Mouse (Mus musculus): ENCODE data around the gene 9930111J21Rik1. TPM values are rescaled to one million over a fixed set of nuclear protein-coding genes. Genes with fewer than 3 reads are reported as not detected.
"Not testable (repeated sequence)": the region's sequence is repeated elsewhere in the genome, so short reads cannot be mapped to it uniquely, and the experiment has no call there.

Gene 9930111J21Rik1
- total RNA-seq (2021), result 1 to 10 TPM; 4.2 to 4.8 TPM
- long read RNA-seq, experiment 1, partial matches to known transcripts, result 0 of 1 reads
- long read RNA-seq, experiment 1, other reads (novel, unspliced or antisense), result 1 of 1 reads
- long read RNA-seq, experiment 2, result 0 reads

- not testable (repeated sequence) for DNase-seq
Observed at GRCm38 (mm10) chr11:48979251-48979650, at the start of gene 9930111J21Rik1. TSS of gene 9930111J21Rik1 (minus strand) at chr11:48979398.

GRCm38 (mm10) chr11:49012074-49012473 is 32.9 kb upstream of the 9930111J21Rik1 start:
- not testable (repeated sequence) for DNase-seq

DNA sequence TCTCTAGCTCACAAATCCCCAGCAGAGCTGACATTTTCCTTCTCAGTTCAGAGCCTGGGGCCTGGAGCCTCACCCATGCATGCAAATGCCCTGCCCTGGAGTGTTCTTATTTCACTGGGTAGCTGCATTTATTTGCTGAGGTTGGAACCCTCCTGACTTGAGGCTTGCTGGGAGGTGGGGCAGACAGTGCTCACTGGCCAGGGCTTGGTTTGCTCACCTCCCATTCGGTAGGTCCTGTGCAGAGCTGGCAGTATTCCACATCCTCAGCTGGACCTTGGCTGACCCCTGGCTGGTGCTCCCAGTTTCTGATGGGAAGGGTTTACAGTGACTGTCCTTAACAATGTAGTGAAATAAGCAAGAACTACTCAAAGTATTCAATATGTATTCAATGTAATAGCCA is 27.6 kb upstream of the 9930111J21Rik1 start:
- not testable (repeated sequence) for DNase-seq

DNA sequence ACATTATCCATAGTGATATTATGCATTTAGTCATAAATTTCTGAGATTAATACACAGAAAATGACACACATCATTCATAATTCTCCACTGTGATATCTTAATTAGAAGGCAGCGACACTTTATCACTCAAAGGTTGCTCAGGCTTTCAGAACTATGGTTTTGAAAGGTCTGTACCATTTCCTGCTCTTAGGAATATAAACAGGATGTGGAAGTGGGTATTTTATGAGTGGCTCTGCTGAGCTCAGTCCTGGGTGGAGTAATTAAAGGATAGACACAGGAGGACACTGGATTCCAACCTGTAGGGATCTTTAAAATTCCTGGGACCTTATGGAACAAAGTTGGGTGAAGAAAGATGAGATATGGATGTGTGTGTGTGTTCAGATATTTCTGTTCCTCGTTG is 27.1 kb upstream of the 9930111J21Rik1 start:
- DNase-seq, result not testable (repeated sequence)

GRCm38 (mm10) chr11:49000411-49000810 is 21.2 kb upstream of the 9930111J21Rik1 start:
- not testable (repeated sequence) for DNase-seq

GRCm38 (mm10) chr11:48994018-48994417 is 14.8 kb upstream of the 9930111J21Rik1 start, which contains the start of gene Tgtp1:
TSS of gene Tgtp1 (minus strand) at chr11:48994172.
- peak in 1 of 2 experiments; percentile 16 for DNase-seq

DNA sequence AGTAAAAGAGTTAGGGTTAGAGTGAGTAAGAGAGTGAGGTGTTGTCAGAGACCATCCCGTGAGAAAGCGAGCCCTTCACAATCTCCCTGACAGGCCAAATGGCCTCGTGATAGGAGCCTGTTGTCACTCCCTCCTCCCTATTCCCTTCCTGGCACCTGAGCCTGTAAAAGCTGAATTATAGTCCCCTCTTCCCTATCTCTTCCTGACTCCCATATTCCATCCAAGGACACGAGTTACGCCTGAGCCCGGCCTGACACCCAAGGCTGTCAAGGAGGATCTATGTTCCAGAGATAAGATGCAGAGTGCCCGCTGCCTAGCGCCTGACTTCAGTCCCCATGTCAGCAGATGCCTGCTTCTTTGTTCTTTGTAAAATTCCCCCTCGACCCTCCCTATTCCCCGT is 14.1 kb upstream of the 9930111J21Rik1 start:
- not testable (repeated sequence) for DNase-seq

- peak; percentile 38 to 63 for DNase-seq
Observed at GRCm38 (mm10) chr11:48991740-48992520, 12.7 kb upstream of the 9930111J21Rik1 start, which contains the start of gene Gm12185. TSS of gene Gm12185 (minus strand) at chr11:48992226.

DNA sequence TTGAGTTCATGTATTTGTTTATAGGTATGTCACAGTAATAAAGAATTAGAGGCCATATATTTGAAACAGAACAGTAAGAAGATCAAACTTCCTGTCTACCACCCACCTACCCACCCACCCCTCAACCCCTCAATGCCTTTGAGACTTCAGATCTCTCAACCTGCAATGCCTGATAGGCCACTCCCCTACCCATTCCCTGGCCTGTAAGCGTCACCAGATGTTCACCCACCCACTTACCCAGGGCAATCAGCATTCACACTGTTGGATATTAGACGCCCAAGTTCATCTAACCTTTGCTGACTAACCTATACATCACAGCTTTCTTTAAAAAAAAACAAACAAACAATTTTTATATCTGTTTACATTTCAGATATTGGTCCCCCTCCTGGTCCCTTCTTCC is 10.8 kb upstream of the 9930111J21Rik1 start:
- DNase-seq, result not testable (repeated sequence)

GRCm38 (mm10) chr11:48988219-48988618 is 9.0 kb upstream of the 9930111J21Rik1 start:
- not testable (repeated sequence) for DNase-seq

DNA sequence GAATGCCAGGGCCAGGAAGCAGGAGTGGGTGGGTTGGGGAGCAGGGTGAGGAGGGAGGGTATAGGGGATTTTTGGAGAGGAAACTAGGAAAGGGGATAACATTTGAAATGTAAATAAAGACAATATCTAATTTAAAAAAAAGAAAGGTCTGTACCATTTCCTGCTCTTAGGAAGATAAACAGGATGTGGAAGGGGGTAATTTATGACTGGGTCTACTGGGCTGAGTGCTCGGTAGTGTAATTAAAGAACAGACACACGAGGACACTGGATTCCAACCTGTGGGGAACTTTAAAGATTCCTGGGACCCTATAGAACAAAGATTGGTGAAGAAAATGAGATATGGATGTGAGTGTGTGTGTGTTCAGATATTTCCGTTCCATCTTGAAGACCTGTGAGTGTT is 3.6 kb upstream of the 9930111J21Rik1 start:
- not testable (repeated sequence) for DNase-seq

- not testable (repeated sequence) for DNase-seq
Observed at GRCm38 (mm10) chr11:48980052-48980451, 854 bp upstream of the 9930111J21Rik1 start.

GRCm38 (mm10) chr11:48978240-48978939 is 808 bp downstream of the 9930111J21Rik1 start, which contains the start of gene Olfr56:
TSS of gene Olfr56 (plus strand) at chr11:48978889.
- DNase-seq, result not testable (repeated sequence)

DNA sequence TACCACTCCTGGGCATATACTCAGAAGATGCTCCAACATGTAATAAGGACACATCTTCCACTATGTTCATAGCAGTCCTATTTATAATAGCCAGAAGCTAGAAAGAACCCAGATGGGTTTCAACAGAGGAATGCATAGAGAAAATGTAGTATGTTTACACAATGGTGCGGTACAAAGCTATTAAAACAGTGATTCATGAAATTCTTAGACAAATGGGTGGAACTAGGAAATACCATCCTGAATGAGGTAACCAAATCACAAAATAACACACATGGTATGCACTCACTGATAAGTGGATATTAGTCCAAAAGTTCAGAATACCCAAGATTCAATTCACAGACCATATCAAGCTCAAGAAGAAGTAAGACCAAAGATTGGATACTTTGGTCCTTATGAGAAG is 4.5 kb downstream of the 9930111J21Rik1 start:
- DNase-seq, result not testable (repeated sequence)

- not testable (repeated sequence) for DNase-seq
Observed at GRCm38 (mm10) chr11:48946090-48946489, 33.1 kb downstream of the 9930111J21Rik1 start, which contains the start of gene Psme2b. TSS of gene Psme2b (minus strand) at chr11:48946190.

DNA sequence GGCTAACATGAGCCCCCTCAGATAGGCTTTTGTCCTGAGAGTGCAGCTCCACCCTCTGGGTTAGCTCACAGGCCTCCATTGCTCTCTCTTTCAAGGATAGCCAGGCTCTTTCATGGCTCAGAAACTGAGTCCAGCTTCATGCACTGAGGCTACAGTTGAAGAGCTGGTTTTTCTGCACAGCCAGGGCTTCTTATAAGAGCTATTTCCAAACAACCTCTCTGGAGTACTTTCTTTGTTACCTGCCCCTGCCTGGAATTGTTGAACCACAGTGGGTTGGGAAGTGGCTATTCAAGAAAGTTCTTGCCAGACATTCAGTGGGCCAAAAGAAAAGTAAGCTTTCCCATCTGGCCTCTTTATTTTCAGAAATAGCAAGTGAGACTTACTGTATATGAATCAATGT is 39.9 kb downstream of the 9930111J21Rik1 start:
- DNase-seq, result not testable (repeated sequence)

DNA sequence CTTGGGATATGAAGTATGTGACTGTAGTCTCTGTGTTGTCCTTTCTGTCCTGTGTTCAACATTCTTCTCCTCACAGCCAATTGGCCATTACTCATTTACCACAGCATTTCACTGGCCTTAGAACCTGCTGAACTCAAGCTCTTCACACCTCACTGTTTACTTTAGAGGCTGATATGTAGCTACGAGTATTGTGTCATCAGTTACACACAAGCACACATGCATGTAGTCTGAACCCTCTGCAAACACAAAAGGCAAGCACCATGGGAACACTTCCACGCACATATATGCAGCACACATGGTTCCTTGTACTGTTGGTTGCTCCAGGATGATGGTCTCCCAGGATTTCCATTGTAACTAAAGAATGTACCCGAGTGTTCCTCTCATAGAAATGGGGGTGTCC is 43.9 kb downstream of the 9930111J21Rik1 start:
- DNase-seq, result not testable (repeated sequence)

DNA sequence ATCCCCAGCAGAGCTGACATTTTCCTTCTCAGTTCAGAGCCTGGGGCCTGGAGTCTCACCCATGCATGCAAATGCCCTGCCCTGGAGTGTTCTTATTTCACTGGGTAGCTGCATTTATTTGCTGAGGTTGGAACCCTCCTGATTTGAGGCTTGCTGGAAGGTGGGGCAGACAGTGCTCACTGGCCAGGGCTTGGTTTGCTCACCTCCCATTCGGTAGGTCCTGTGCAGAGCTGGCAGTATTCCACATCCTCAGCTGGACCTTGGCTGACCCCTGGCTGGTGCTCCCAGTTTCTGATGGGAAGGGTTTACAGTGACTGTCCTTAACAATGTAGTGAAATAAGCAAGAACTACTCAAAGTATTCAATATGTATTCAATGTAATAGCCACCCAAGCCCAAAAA is 45.3 kb downstream of the 9930111J21Rik1 start:
- not testable (repeated sequence) for DNase-seq

GRCm38 (mm10) chr11:48933422-48933821 is 45.8 kb downstream of the 9930111J21Rik1 start:
- not testable (repeated sequence) for DNase-seq

- DNase-seq, result not testable (repeated sequence)
Observed at GRCm38 (mm10) chr11:48928068-48928467, 51.1 kb downstream of the 9930111J21Rik1 start.

- not testable (repeated sequence) for DNase-seq
Observed at GRCm38 (mm10) chr11:48926437-48926836, 52.8 kb downstream of the 9930111J21Rik1 start.

- DNase-seq, result not testable (repeated sequence)
Observed at GRCm38 (mm10) chr11:48923818-48924217, 55.4 kb downstream of the 9930111J21Rik1 start.
